Mouse (Mus musculus): ENCODE measurements at regions not wholly inside any gene's neighbourhood (a gene's known extent, or its start where the extent isn't known, plus 50 kb on each side); places are given as distances from the start of the nearest gene placed in this dataset.
"Not testable (repeated sequence)": the region's sequence is repeated elsewhere in the genome, so short reads cannot be mapped to it uniquely, and the experiment has no call there.

GRCm38 (mm10) chr4:7921503-7921902 is 317.3 kb downstream of the Car8 start:
- in situ Hi-C loops (cut with MboI), result no loop called here

- in situ Hi-C loops (cut with MboI), result no loop called here
Measured at GRCm38 (mm10) chr4:7913191-7913590, 325.6 kb downstream of the Car8 start.

- in situ Hi-C loops (cut with MboI), result no loop called here
Measured at GRCm38 (mm10) chr4:7912675-7913074, 326.2 kb downstream of the Car8 start.

GRCm38 (mm10) chr4:7903130-7903529 is 335.7 kb downstream of the Car8 start:
- in situ Hi-C loops (cut with MboI), result no loop called here

- in situ Hi-C loops (cut with MboI), result no loop called here
Measured at GRCm38 (mm10) chr4:7894914-7895313, 343.9 kb downstream of the Car8 start.

- in situ Hi-C loops (cut with MboI), result no loop called here
Measured at GRCm38 (mm10) chr4:7891128-7891527, 347.7 kb downstream of the Car8 start.

GRCm38 (mm10) chr4:7854518-7854917 is 384.3 kb downstream of the Car8 start:
- in situ Hi-C loops (cut with MboI), result no loop called here

- in situ Hi-C loops (cut with MboI), result no loop called here
Measured at GRCm38 (mm10) chr4:7853121-7853782, 385.6 kb downstream of the Car8 start.

- in situ Hi-C loops (cut with MboI), result no loop called here
Measured at GRCm38 (mm10) chr4:7852006-7852615, 386.7 kb downstream of the Car8 start.

- in situ Hi-C loops (cut with MboI), result no loop called here
Measured at GRCm38 (mm10) chr4:7847411-7847810, 391.4 kb downstream of the Car8 start.

- in situ Hi-C loops (cut with MboI), result no loop called here
Measured at GRCm38 (mm10) chr4:7829126-7829525, 409.7 kb downstream of the Car8 start.

- in situ Hi-C loops (cut with MboI), result no loop called here
Measured at GRCm38 (mm10) chr4:7819847-7820246, 419.0 kb downstream of the Car8 start.

GRCm38 (mm10) chr4:7777761-7778160 is 461.1 kb downstream of the Car8 start:
- in situ Hi-C loops (cut with MboI), result not testable (repeated sequence)

GRCm38 (mm10) chr4:7755473-7755872 is 483.4 kb downstream of the Car8 start:
- in situ Hi-C loops (cut with MboI), result no loop called here

- in situ Hi-C loops (cut with MboI), result no loop called here
Measured at GRCm38 (mm10) chr4:7753931-7754330, 484.9 kb downstream of the Car8 start.

- in situ Hi-C loops (cut with MboI), result no loop called here
Measured at GRCm38 (mm10) chr4:7751208-7751607, 487.6 kb downstream of the Car8 start.

- in situ Hi-C loops (cut with MboI), result no loop called here
Measured at GRCm38 (mm10) chr4:7722893-7723292, 515.9 kb downstream of the Car8 start.

- in situ Hi-C loops (cut with MboI), result no loop called here
Measured at GRCm38 (mm10) chr4:7688516-7688915, 550.3 kb downstream of the Car8 start.

GRCm38 (mm10) chr4:7687231-7687630 is 551.6 kb downstream of the Car8 start:
- in situ Hi-C loops (cut with MboI), result no loop called here

GRCm38 (mm10) chr4:7670795-7671105 is 568.1 kb downstream of the Car8 start:
- in situ Hi-C loops (cut with MboI), result no loop called here

- in situ Hi-C loops (cut with MboI), result no loop called here
Measured at GRCm38 (mm10) chr4:7669992-7670794, 568.6 kb downstream of the Car8 start.

- in situ Hi-C loops (cut with MboI), result no loop called here
Measured at GRCm38 (mm10) chr4:7666935-7667594, 571.8 kb downstream of the Car8 start.

Data from mature B cell (primary cell).